Mouse (Mus musculus) kidney, adult 2 months (tissue): ENCODE results near the gene Ccnc. TPM values are rescaled to one million over a fixed set of nuclear protein-coding genes. Genes with fewer than 3 reads are reported as not detected.
"Not testable (repeated sequence)": the region's sequence is repeated elsewhere in the genome, so short reads cannot be mapped to it uniquely, and the experiment has no call there.

Experiments used
- DNase-seq: peaks from one replicate; pipeline ENCODE4 v3.0.0; 2021
- H3K27ac ChIP-seq: fragments of 200-500 bp; 2 replicates; pipeline ENCODE4 v1.5.1; 2012; ENCODE audit warnings: low read depth, low read length, control low read depth, inconsistent platforms; ENCODE audit not compliant: insufficient read depth
- H3K27me3 ChIP-seq: fragments of 200-500 bp; replicated peaks from 2 replicates; pipeline ENCODE4 v1.6.1; 2012; ENCODE audit warnings: mild to moderate bottlenecking, moderate library complexity, low read length, inconsistent platforms; ENCODE audit not compliant: control insufficient read depth, insufficient read depth
- H3K36me3 ChIP-seq: fragments of 200-500 bp; 2 replicates; pipeline ENCODE4 v1.6.1; 2012; ENCODE audit warnings: mild to moderate bottlenecking, moderate library complexity, low read length, inconsistent platforms; ENCODE audit not compliant: control insufficient read depth, insufficient read depth
- H3K4me1 ChIP-seq: fragments of 200-500 bp; 2 replicates; pipeline ENCODE4 v1.6.1; 2011; ENCODE audit warnings: low read length; ENCODE audit not compliant: control insufficient read depth, insufficient read depth
- H3K4me3 ChIP-seq: fragments of 200-500 bp; 2 replicates; pipeline ENCODE4 v1.5.1; 2011; ENCODE audit warnings: mild to moderate bottlenecking, low read depth, low read length, control low read depth; ENCODE audit not compliant: insufficient read depth
- CTCF ChIP-seq: fragments of 200-500 bp; conservative IDR thresholded peaks from 2 replicates; pipeline ENCODE4 v1.5.1; 2011; ENCODE audit warnings: low read depth, mild to moderate bottlenecking, control low read depth, low read length, moderate library complexity, mixed read lengths; ENCODE audit not compliant: insufficient read depth, insufficient read length
- POLR2A ChIP-seq: fragments of 200-500 bp; IDR thresholded peaks from one replicate; pipeline ENCODE4 v1.6.1; 2011; ENCODE audit warnings: low read depth, low read length, control low read depth
- WGBS: fragments of 180-500 bp; shearing (Covaris S2); methylation state at CpG from one replicate; pipeline ENCODE4 v1.1.7; 2018; 5-methylcytosine and 5-hydroxymethylcytosine counted together
- polyA plus RNA-seq: library from polyadenylated mRNA; depleted of rRNA; stranded (reverse); fragments of >200 nt; gene quantifications from 2 replicates; pipeline ENCODE4 v1.2.3, GENCODE M21; 2012

Gene Ccnc
- polyA plus RNA-seq, 1 experiment, result 8.3 TPM

DNA sequence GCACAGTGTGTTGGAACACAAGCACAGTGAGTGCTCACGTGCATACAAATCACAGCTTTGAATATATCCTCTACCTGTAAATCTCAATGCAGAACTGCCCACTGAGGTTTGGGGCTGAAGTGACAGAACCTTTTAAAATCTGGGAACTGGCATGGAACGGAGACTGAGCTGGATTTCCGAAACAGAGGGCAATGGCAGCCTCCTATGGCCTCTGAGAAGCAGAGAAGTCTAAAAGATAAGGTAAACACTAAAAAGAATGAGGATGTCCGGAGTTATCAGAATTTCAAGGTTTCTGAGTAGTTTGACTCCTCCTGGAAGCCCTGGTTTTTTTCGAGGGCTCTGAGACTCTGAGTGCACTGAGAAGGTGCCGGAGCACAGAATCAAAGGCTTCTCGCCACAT lies 37.3 kb upstream of the Ccnc start:
- H3K4me3 ChIP-seq, result no peak overlapping the region
- no peak for DNase-seq
- no peak overlapping the region for H3K27ac ChIP-seq
- peaks cover 18% of the 10 kb centered on the region for H3K27me3 ChIP-seq
- 10% methylated on average over 7 of the region's 7 CpGs for WGBS
- H3K36me3 ChIP-seq, result no peaks in the 10 kb centered on the region
- no peaks in the 10 kb centered on the region for H3K4me1 ChIP-seq
- TF ChIP-seq POLR2A, result no peak
- TF ChIP-seq CTCF, result no peak

DNA sequence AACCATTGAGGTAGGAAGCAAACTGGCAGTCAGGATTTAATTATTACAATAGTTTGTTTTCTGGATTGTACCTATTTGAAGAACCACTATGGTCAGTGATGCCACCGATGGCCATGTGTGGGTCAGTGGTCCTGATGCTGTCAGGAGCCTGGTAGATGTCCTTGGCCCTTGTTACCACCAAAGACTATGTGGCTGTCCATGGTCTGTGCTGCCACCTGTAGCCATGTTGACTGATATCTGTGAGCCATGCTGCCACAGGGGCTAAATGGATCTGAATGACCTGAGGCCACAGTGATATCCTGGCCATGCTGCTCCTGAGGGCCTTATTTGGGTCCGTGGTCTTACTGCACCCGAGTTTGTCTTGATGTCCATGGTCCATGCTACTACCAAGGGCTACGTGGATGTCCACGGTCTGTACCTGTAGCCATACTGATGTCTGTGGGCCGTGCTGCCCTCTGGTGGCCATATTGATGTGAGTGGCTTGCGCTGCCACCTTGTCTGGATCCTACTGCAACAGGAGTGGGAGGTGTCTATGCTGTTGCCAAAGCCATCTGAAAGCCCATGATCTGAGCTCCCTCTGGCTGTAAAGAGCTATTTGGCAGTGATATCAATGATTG lies 31.8 kb upstream of the Ccnc start:
- DNase-seq, result peak; percentile 59
- Histone ChIP-seq H3K27me3 (no peaks in the 10 kb centered on the region; the same call in 1 of the 2 replicates), H3K36me3 (no peaks in the 10 kb centered on the region), H3K4me1 (no peaks in the 10 kb centered on the region), H3K27ac (no peak overlapping the region), H3K4me3 (no peak overlapping the region)
- 29% methylated on average over 7 of the region's 7 CpGs for WGBS
- TF ChIP-seq CTCF (peak; percentile 72), POLR2A (no peak)

DNA sequence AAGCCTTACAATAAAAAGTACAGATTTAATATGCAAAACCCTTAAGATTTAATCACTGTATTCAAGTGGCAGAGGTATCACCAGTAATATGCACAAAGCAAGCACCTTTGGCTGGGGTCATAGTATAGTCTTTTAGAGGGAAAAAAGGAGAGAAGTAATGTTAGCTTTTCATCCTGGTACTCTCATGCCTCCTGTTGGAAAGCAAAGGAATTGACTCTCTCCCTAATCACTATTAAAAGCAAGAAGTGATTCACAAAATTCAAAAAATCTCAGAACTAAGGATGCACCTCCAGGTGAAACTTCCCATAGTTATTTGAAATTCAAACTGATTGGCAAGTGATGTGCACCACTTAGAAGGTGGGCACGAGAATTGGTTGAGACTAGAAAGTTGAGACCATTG lies 22.5 kb upstream of the Ccnc start:
- no peak for TF ChIP-seq POLR2A
- TF ChIP-seq CTCF, result no peak
- WGBS, result 30% methylated on average over 1 of the region's 1 CpGs
- no peaks in the 10 kb centered on the region for H3K27me3 ChIP-seq
- H3K27ac ChIP-seq, result no peak overlapping the region
- no peaks in the 10 kb centered on the region for H3K4me1 ChIP-seq
- DNase-seq, result no peak
- no peak overlapping the region for H3K4me3 ChIP-seq
- no peaks in the 10 kb centered on the region for H3K36me3 ChIP-seq

DNA sequence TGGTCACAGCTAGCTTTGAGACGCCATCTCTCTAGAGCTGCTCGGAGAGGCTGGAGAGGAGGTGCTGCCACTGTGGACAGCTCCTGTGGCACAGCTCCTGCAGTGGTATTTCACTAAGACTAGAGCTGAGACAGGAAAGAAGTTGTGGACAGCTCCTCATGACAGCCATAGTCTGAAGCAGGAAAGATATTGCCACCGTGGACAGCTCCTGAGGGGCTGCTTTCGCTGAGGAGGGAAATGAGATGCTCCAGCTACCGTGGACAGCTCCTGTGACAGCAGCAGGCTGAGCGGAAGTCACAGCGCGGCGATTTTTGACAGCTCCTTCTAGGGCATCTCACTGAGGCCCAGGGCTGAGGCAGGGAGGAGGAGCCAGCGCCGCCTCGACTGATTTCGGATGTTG lies 15.4 kb upstream of the Ccnc start:
- Histone ChIP-seq H3K4me1 (no peaks in the 10 kb centered on the region), H3K36me3 (no peaks in the 10 kb centered on the region), H3K27ac (no peak overlapping the region), H3K4me3 (no peak overlapping the region), H3K27me3 (no peaks in the 10 kb centered on the region)
- DNase-seq, result peak; percentile 71
- no peak for TF ChIP-seq POLR2A
- 3% methylated on average over 13 of the region's 13 CpGs for WGBS

DNA sequence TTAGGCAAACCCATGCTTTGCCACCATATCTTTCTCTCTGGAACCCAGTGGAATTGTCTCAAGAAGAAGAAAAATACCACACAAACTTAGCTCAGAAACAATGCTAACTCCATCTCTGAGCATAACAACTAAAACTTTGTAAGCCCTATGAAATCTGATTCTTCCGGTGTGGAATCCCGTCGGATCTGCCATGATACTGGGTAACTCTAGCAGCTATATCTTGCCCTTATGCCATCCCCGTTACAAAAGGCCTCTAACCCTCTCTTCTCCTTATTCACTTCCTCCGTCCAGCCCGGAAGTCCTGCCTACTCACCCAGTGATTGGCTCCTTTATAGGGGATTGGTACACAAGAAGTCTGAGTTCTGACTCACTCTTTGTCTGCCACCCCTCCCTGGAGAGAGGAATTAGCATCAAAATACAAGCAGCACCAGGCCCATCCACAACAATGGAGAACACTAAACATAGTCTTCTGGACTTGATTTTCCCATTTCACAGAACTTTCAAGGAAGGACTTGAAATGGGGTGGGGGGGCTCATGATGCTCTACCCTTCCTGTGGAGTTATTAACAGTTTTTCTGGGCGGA lies 4.7 kb upstream of the Ccnc start:
- Histone ChIP-seq H3K27me3 (no peaks in the 10 kb centered on the region), H3K36me3 (no peaks in the 10 kb centered on the region), H3K4me3 (no peak overlapping the region), H3K27ac (no peak overlapping the region), H3K4me1 (no peaks in the 10 kb centered on the region)
- TF ChIP-seq POLR2A (no peak), CTCF (no peak)
- no peak for DNase-seq
- WGBS, result 45% methylated on average over 7 of the region's 7 CpGs

DNA sequence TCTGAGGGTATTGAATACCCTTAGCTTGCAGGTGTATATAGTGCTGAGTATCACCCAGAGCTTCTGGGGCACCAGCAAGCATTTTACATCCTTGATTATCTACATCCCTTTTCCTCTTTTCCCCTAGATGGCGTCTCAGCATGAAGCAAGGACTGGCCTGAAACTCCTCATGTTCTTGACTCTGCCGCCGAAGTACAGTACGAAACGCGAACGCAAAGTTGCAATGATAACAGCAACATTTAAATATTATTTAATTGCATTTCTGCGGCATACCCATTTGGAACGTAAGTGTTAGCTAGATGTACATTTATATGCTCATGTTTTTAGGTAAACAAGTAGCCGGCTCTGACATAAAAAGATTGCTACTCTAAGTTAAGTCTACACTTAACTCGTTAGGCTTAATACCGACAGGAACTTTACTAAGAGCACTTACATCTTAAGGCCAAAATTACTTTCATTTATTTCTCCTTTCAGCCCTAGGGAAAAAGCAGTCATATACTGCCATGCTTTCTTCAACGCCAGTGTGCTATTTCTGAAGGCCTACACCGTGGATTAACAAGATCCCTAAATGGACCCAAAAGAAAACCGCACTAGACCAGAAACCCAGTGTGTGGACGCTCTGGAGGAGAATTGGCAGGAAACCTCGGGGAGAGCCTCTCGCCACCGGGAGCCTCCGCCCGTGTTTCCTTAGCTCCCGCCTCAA lies 438 bp upstream of the Ccnc start:
- Histone ChIP-seq H3K4me3 (peak overlapping the region; percentile 81), H3K4me1 (0 out of 2 replicates have a peak, but pooled peaks cover 3% of the 10 kb centered on the region), H3K27ac (peak overlapping the region; percentile 67), H3K27me3 (no peaks in the 10 kb centered on the region), H3K36me3 (no peaks in the 10 kb centered on the region)
- 1% methylated on average over 22 of the region's 22 CpGs for WGBS
- DNase-seq, result peak; percentile 74
- peak; percentile 63 for TF ChIP-seq CTCF
- TF ChIP-seq POLR2A, result no peak

DNA sequence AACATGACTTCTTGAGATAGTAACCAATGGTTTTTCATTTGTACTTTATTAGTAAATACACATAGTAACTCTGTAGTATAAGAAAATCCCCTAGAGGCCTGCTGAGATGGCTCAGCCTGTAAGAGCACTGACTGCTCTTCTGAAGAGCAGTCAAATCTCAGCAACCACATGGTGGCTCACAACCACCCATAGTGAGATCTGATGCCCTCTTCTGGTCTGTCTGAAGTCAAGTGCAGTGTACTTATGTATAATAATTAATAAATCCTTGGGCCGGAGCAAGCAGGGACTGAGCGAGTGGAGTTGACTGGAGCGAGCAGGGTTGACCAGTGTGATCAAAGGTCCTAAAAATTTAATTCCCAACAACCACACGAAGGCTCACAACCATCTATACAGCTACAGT lies 11.7 kb downstream of the Ccnc start:
- DNase-seq, result peak; percentile 72
- 29% methylated on average over 4 of the region's 4 CpGs for WGBS
- Histone ChIP-seq H3K36me3 (no peaks in the 10 kb centered on the region; the same call in none of the 2 replicates), H3K4me3 (no peak overlapping the region), H3K27ac (no peak overlapping the region), H3K27me3 (no peaks in the 10 kb centered on the region), H3K4me1 (no peaks in the 10 kb centered on the region)
- TF ChIP-seq POLR2A (no peak), CTCF (peak; percentile 50)

DNA sequence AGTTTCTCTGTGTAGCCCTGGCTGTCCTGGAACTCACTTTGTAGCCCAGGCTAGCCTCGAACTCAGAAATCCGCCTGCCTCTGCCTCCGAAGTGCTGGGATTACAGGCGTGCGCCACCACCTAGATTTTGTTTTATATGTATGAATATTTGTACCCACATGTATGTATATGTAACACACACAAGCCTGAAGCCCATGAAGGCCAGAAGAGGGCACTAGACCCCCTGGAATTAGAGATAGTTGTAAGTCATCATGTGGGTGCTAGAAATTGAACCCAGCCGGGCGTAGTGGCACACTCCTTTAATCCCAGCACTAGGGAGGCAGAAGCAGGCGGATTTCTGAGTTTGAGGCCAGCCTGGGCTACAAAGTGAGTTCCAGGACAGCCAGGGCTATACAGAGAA lies 16.6 kb downstream of the Ccnc start:
- not testable (repeated sequence) for H3K36me3 ChIP-seq, DNase-seq, H3K27me3 ChIP-seq, H3K27ac ChIP-seq, H3K4me1 ChIP-seq, H3K4me3 ChIP-seq
- WGBS, result 97% methylated on average over 8 of the region's 8 CpGs
